Mouse (Mus musculus) limb, embryonic 13.5 days (tissue): Measurements from ENCODE around the gene Spdye4b. TPM values are rescaled to one million over a fixed set of nuclear protein-coding genes. Genes with fewer than 3 reads are reported as not detected.
"Not testable (repeated sequence)": the region's sequence is repeated elsewhere in the genome, so short reads cannot be mapped to it uniquely, and the experiment has no call there.

Source experiments
- ATAC-seq: fragments of 200-750 bp; cut with Nextera tagmentation; 2 replicates; pipeline ENCODE4 v1.8.0; 2017; ENCODE audit warnings: low read depth, moderate number of reproducible peaks, moderate TSS enrichment; ENCODE audit not compliant: low FRiP score
- H3K27ac ChIP-seq: fragments of 300-500 bp; sonication (generic); 2 replicates; pipeline ENCODE4 v1.5.1; 2015; ENCODE audit warnings: inconsistent platforms, mild to moderate bottlenecking, moderate library complexity
- H3K27me3 ChIP-seq: fragments of 300-500 bp; sonication (generic); 2 replicates; pipeline ENCODE4 v1.6.1; 2015; ENCODE audit warnings: mild to moderate bottlenecking, inconsistent platforms
- H3K36me3 ChIP-seq: fragments of 300-500 bp; sonication (generic); 2 replicates; pipeline ENCODE4 v1.6.1; 2015; ENCODE audit warnings: inconsistent platforms, mild to moderate bottlenecking, moderate library complexity
- H3K4me1 ChIP-seq: fragments of 300-500 bp; sonication (generic); 2 replicates; pipeline ENCODE4 v1.6.1; 2015; ENCODE audit warnings: inconsistent platforms
- H3K4me2 ChIP-seq: fragments of 300-500 bp; sonication (generic); replicated peaks from 2 replicates; pipeline ENCODE4 v1.6.1; 2015; ENCODE audit warnings: inconsistent platforms, mild to moderate bottlenecking, moderate library complexity
- H3K4me3 ChIP-seq: fragments of 300-500 bp; sonication (generic); 2 replicates; pipeline ENCODE4 v1.5.1; 2015; ENCODE audit warnings: moderate library complexity, mild to moderate bottlenecking, inconsistent platforms
- H3K9ac ChIP-seq: fragments of 300-500 bp; sonication (generic); 2 replicates; pipeline ENCODE4 v1.6.1; 2015; ENCODE audit warnings: mild to moderate bottlenecking, inconsistent platforms
- H3K9me3 ChIP-seq: fragments of 300-500 bp; sonication (generic); 2 replicates; pipeline ENCODE4 v1.6.1; 2016; ENCODE audit warnings: inconsistent platforms
- WGBS: fragments of 180-500 bp; shearing (Covaris S2); methylation state at CpG from one replicate; pipeline ENCODE4 v1.1.7; 2015; 5-methylcytosine and 5-hydroxymethylcytosine counted together
- polyA plus RNA-seq: library from polyadenylated mRNA; unstranded; fragments of >200 nt; fragmentation: Nextera tagmentation; extraction: Ambion mirVana; gene quantifications from 2 replicates; pipeline ENCODE4 v1.2.1, GENCODE M21; 2015

Spdye4b gene
- polyA plus RNA-seq, 1 experiment from 2014 or later, result not detected

DNA sequence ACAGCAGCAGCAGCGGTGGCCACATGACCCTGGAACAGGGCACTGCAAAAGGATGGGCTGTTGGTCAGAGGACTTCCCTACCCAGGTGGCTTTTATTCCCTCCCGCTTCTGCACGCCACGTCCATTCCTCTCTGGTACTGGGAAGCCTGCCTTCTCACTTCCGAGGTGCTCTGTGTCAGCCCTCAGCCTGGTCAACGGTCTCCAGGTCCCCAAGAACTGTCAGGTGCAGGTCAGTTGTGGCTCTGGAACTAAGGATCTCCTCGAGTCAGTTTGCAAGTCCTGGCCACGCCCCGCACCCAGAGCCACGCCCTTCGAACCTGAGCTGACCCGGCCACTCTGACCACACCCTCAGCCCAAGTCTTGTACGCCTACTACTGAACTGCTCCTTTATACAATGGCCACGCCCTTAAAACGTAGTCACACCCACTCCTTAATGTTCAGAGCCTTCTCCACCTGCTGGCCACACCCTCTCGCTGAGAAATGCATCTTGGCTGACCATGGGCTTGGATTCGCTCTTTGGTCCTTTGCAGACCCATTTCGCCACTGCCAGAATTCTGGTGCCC lies 15.2 kb upstream of the Spdye4b start:
- Histone ChIP-seq H3K9me3 (peaks cover 4% of the 10 kb centered on the region; the same call in 1 of the 2 replicates), H3K36me3 (no peaks in the 10 kb centered on the region; the same call in 1 of the 2 replicates), H3K27me3 (peaks cover 10% of the 10 kb centered on the region; the same call in 1 of the 2 replicates), H3K9ac (no peak overlapping the region), H3K4me1 (no peaks in the 10 kb centered on the region), H3K4me2 (peak overlapping the region; percentile 17; the same call in 1 of the 2 replicates), H3K27ac (no peak overlapping the region), H3K4me3 (no peak overlapping the region)
- ATAC-seq, result no peak
- WGBS, result 17% methylated on average over 18 of the region's 18 CpGs

DNA sequence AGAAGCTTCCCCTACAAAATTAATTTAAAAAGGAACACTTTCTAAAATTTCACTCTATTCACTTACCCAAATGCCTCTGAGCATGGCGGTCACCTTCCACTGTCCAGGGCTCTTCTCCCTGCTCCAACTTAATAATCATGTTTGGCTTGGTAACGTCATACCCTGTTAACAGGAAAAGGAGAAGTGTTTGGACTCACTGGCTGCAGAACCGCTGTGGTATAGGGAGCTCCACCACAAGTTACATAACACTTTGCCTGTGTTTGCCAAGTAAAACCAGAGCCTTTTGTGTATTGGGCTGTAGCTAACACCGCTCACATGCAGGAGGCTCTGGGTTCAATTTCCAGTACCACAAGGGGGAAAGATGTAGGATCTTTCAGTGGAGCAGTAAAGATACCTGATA lies 4.8 kb upstream of the Spdye4b start:
- no peak overlapping the region for H3K9ac ChIP-seq
- peaks cover 16% of the 10 kb centered on the region for H3K9me3 ChIP-seq
- H3K4me3 ChIP-seq, result no peak overlapping the region
- no peak overlapping the region for H3K4me2 ChIP-seq
- 96% methylated on average over 4 of the region's 4 CpGs for WGBS
- peaks cover 76% of the 10 kb centered on the region for H3K36me3 ChIP-seq
- H3K4me1 ChIP-seq, result peaks cover 13% of the 10 kb centered on the region
- no peaks in the 10 kb centered on the region for H3K27me3 ChIP-seq
- no peak for ATAC-seq
- no peak overlapping the region for H3K27ac ChIP-seq

DNA sequence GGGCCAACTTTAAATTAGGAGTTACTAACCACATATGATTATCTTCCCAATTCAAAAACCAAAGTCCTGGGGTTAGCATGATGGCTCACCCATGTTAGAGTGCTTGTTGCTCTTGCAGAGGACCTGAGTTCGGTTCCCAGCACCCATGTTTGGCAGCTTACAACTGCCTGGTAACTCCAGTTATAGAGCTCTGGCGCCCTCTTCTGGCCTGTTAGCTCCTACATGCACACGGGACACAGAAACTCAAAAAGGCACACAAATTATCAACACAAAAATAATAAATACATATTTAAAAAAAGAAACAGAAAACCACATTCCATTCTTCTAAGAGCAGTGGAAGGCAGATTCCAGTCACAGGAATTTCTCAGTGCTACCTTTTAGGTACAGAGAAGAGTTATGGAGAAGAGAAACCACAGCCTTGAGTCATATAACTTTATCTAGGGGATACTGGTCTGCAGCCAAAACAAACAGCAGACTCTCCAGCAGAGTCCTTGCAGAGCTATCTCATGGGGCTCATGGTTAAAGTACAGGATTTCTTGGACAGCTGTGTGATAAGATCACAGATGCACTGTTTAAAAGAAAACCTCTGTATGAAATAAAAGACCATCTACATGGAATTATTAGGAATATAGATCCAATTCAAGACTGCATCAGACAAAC lies 3.1 kb upstream of the Spdye4b start:
- no peaks in the 10 kb centered on the region for H3K27me3 ChIP-seq
- no peak overlapping the region for H3K4me2 ChIP-seq
- peaks cover 13% of the 10 kb centered on the region for H3K4me1 ChIP-seq
- peaks cover 16% of the 10 kb centered on the region for H3K9me3 ChIP-seq
- no peak overlapping the region for H3K4me3 ChIP-seq
- H3K27ac ChIP-seq, result no peak overlapping the region
- ATAC-seq, result no peak
- 92% methylated on average over 3 of the region's 3 CpGs for WGBS
- peaks cover 59% of the 10 kb centered on the region for H3K36me3 ChIP-seq
- no peak overlapping the region for H3K9ac ChIP-seq

DNA sequence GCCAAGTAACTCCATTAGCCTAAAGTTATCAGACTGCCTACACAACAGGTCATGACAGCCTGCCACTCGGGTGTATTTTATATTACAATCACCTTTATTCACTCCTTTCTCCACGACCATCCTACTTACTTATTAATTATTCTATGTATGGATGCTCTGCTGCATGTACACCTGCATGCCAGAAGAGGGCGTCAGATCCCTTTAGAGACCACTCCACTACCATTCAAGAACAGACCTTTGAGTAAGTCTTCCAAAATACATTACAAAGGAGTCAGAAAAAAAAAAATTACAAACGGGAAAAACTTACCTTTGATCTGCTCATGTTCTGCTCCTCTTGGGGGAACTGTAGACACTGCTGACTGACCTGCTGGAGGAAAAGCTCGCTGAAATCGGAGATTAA lies 1.6 kb upstream of the Spdye4b start:
- Histone ChIP-seq H3K9me3 (peaks cover 5% of the 10 kb centered on the region), H3K9ac (peak overlapping the region; percentile 96), H3K27me3 (no peaks in the 10 kb centered on the region; the same call in 1 of the 2 replicates), H3K36me3 (peaks cover 43% of the 10 kb centered on the region), H3K4me1 (peaks cover 13% of the 10 kb centered on the region), H3K4me3 (peak overlapping the region; percentile 93), H3K27ac (no peak overlapping the region), H3K4me2 (peak overlapping the region; percentile 87)
- WGBS, result 44% methylated on average over 6 of the region's 6 CpGs
- ATAC-seq, result no peak

DNA sequence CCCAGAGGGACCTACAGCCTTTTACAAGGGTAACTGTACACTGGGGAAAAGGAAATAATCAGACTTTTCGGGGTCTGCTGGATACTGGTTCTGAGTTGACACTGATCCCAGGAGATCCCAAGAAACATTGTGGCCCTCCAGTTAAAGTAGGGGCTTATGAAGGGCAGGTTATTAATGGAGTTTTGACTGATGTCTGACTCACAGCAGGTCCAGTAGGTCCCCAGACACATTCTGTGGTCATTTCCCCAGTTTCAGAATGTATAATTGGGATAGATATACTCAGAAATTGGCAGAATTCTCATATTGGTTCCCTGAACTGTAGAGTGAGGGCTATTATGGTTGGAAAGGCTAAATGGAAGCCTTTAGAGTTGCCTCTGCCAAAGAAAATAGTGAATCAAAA lies 7.2 kb downstream of the Spdye4b start:
- H3K27ac ChIP-seq, H3K36me3 ChIP-seq, H3K9ac ChIP-seq, H3K4me1 ChIP-seq, H3K9me3 ChIP-seq, ATAC-seq, H3K4me3 ChIP-seq, H3K27me3 ChIP-seq, H3K4me2 ChIP-seq: not testable (repeated sequence)
- WGBS, result 65% methylated on average over 1 of the region's 1 CpGs

DNA sequence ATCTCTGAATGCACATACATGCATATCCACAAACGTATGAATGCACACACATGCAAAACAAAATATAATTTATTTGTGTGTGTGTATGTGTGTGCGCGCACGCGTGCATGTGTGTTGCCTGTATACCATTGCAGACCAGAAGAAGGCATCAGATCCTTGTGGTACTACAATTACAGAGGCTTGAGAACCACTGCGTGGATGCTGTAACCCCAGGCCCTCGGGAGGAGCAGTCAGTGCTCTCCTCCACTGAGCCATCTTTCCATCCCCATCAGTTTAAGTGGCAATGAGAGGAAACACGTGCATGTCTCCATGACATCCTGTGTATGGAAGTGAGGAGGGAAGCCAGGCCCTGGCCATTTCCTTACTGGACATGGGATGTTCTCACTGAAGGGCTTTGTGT lies 12.0 kb downstream of the Spdye4b start:
- Histone ChIP-seq H3K9me3 (no peaks in the 10 kb centered on the region), H3K4me3 (no peak overlapping the region), H3K4me1 (no peaks in the 10 kb centered on the region), H3K4me2 (no peak overlapping the region), H3K27ac (no peak overlapping the region), H3K36me3 (no peaks in the 10 kb centered on the region), H3K9ac (no peak overlapping the region), H3K27me3 (peaks cover 5% of the 10 kb centered on the region; the same call in 1 of the 2 replicates)
- no peak for ATAC-seq
- WGBS, result 88% methylated on average over 8 of the region's 8 CpGs

DNA sequence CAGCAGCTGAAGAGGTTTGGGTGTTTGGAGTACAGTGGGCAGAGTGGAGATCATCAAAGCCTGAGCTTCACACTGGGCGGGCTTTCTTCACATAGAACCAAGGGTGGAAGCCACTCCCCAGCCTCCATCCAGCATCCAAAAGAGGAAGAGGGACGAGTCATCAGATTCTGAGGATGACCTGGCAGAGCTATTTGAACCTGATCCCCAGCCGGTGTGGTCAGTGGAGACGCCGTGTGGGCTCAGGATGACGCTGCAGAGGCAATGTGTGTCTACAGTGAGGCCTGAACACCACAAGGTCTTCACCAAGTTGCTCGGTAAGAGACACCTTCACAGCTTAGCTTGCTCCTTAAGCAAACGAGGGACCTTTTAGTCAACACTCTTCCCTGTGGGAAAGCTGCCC lies 13.9 kb downstream of the Spdye4b start:
- 59% methylated on average over 8 of the region's 8 CpGs for WGBS
- H3K36me3 ChIP-seq, H3K4me3 ChIP-seq, H3K27me3 ChIP-seq, ATAC-seq, H3K9me3 ChIP-seq, H3K4me2 ChIP-seq, H3K27ac ChIP-seq, H3K4me1 ChIP-seq, H3K9ac ChIP-seq: not testable (repeated sequence)

DNA sequence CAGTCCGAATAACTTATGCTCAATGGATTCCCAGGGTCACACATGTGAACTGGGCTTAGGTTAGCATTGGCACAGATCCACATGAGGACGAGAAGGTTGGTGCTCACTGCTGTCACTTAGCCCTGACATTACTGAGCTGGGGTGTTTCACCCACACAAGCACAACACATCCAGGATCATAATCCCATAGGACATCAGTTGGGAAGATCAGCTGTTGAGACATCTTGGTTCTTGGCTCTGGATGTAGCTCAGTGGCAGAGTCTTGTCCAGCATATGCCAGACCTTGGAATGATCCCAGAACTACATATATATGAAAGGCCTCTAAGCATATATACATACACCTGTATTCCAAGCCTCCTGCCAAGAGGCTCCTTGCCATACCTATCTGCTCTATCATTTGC lies 14.3 kb downstream of the Spdye4b start:
- no peaks in the 10 kb centered on the region for H3K36me3 ChIP-seq
- no peak for ATAC-seq
- peaks cover 5% of the 10 kb centered on the region; the same call in 1 of the 2 replicates for H3K27me3 ChIP-seq
- 86% methylated on average over 2 of the region's 2 CpGs for WGBS
- H3K27ac ChIP-seq, result no peak overlapping the region
- no peaks in the 10 kb centered on the region for H3K4me1 ChIP-seq
- no peak overlapping the region for H3K9ac ChIP-seq
- no peak overlapping the region for H3K4me3 ChIP-seq
- H3K4me2 ChIP-seq, result no peak overlapping the region
- no peaks in the 10 kb centered on the region for H3K9me3 ChIP-seq

DNA sequence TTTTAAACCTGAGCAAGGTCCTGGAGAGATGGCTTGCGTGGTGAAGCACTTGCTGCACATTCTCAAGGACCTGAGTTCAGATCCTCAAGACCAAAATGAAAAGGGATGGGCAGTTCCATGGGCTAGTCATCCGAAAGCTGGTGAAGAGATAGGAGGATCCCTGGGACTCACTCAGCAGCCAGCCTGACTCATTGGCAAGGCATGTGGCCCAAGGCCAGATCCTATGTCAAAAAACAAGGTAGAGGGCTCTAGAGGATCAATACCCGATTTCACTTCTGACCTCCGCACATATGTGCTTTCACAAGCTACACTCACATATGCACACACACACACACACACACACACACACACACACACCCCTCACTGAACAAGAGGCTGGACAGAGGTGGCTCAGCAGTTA lies 15.7 kb downstream of the Spdye4b start:
- H3K9me3 ChIP-seq, result no peaks in the 10 kb centered on the region
- no peaks in the 10 kb centered on the region for H3K4me1 ChIP-seq
- H3K27ac ChIP-seq, result no peak overlapping the region
- H3K9ac ChIP-seq, result no peak overlapping the region
- 90% methylated on average over 4 of the region's 4 CpGs for WGBS
- H3K36me3 ChIP-seq, result no peaks in the 10 kb centered on the region
- peaks cover 5% of the 10 kb centered on the region; the same call in 1 of the 2 replicates for H3K27me3 ChIP-seq
- H3K4me3 ChIP-seq, result no peak overlapping the region
- no peak for ATAC-seq
- no peak overlapping the region for H3K4me2 ChIP-seq

DNA sequence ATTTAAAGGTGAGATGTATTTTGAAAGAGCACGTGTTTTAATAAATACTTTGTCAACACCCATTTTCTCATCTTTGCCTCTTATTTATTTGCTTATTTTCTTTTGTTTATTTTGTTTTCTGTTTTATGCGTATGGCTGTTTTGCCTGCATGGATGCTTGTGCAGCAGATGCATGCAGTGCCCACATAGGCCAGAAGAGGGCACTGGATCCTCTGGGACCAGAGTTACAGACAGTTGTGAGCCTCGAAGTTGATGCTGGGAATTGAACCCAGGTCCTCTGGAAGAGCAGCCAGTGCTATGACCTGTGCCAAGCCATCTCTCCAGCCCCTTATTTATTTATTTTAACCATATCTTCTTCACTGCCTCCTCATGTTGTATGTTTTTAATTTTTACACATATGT lies 24.2 kb downstream of the Spdye4b start:
- Histone ChIP-seq H3K27ac (no peak overlapping the region), H3K36me3 (no peaks in the 10 kb centered on the region), H3K4me1 (no peaks in the 10 kb centered on the region), H3K9ac (no peak overlapping the region), H3K27me3 (no peaks in the 10 kb centered on the region), H3K9me3 (peaks cover 7% of the 10 kb centered on the region), H3K4me3 (no peak overlapping the region), H3K4me2 (no peak overlapping the region)
- no peak for ATAC-seq
- WGBS, result 67% methylated on average over 3 of the region's 3 CpGs

DNA sequence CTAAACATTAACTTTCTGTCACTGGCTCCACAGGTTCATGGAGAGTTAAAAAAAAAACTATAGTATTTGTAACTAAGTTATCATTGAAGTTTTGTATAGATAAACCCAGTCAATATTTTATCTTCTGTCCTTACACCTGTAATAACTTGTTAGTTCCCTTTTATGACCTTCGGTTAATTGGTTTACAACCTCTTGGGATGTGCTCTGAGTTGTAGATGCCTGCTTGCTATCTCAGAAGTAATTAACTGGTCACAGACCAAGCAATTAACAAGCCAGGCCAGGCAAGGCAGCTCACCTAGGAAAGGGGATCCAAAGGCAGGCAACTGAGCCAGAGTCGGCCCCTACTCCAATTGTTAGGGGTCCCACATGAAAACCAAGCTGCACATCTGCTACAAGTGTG lies 33.0 kb downstream of the Spdye4b start:
- Histone ChIP-seq H3K36me3 (no peaks in the 10 kb centered on the region), H3K27ac (no peak overlapping the region), H3K4me1 (no peaks in the 10 kb centered on the region), H3K9me3 (peaks cover 1% of the 10 kb centered on the region; the same call in 1 of the 2 replicates), H3K9ac (no peak overlapping the region), H3K27me3 (no peaks in the 10 kb centered on the region), H3K4me2 (no peak overlapping the region), H3K4me3 (no peak overlapping the region)
- WGBS, result 51% methylated on average over 2 of the region's 2 CpGs
- no peak for ATAC-seq

DNA sequence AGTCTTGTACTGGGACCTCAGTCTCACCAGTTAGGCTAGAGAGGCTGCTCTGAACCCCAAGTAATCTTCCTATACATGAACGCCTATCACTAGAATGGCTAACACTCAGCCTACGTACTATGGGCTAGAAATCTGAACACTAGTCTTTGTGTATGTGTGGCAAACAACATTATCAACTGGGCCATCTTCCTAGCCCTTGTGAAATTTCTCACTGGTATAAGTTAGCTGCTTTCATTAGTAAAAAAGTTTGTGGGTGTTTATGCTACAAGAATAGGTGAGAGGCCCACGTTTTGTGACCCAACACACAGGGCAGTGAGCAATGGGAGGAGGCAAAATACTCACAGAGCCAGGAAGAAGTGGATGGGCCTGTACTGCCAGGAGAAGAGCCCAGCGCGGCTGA lies 40.2 kb downstream of the Spdye4b start:
- WGBS, result 73% methylated on average over 5 of the region's 5 CpGs
- no peaks in the 10 kb centered on the region for H3K4me1 ChIP-seq
- no peak overlapping the region for H3K4me3 ChIP-seq
- no peaks in the 10 kb centered on the region for H3K27me3 ChIP-seq
- H3K36me3 ChIP-seq, result no peaks in the 10 kb centered on the region
- no peak overlapping the region for H3K9ac ChIP-seq
- H3K9me3 ChIP-seq, result no peaks in the 10 kb centered on the region
- no peak overlapping the region for H3K27ac ChIP-seq
- no peak overlapping the region for H3K4me2 ChIP-seq
- no peak for ATAC-seq

DNA sequence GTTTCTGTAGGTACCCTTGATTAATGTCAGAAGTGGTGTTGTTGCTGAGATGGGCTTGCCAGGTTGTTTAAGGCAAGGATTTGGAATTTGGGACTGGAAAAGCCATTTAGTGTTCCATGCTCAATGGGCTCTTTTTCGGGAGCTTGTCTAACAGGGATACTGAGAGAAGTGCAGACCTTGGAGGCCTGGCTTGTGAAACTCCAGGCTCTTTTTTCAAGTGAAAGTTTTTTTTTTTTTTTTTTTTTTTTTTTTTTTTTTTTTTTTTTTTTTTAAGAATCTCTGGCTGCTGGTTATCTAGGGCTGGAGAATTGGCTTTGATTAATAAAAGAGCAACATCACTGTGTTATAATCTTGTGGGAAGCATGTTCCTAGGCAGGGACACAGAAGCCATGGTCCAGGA lies 41.5 kb downstream of the Spdye4b start:
- WGBS, result 71% methylated on average over 1 of the region's 1 CpGs
- ATAC-seq, result no peak
- Histone ChIP-seq H3K4me3 (no peak overlapping the region), H3K4me1 (no peaks in the 10 kb centered on the region), H3K9me3 (no peaks in the 10 kb centered on the region), H3K36me3 (no peaks in the 10 kb centered on the region), H3K27ac (no peak overlapping the region), H3K9ac (no peak overlapping the region), H3K4me2 (no peak overlapping the region), H3K27me3 (no peaks in the 10 kb centered on the region)
